Mouse (Mus musculus): ENCODE measurements around the gene Ccndbp1. TPM values are rescaled to one million over a fixed set of nuclear protein-coding genes. Genes with fewer than 3 reads are reported as not detected.
"Not testable (repeated sequence)": the region's sequence is repeated elsewhere in the genome, so short reads cannot be mapped to it uniquely, and the experiment has no call there.

Gene Ccndbp1
- total RNA-seq (2021): 10 to 100 TPM; 57.0 to 57.6 TPM
- long read RNA-seq, experiment 1, transcript Ccndbp1-201 (11 exons, 1,569 nt): major isoform, 38 of 53 reads
- long read RNA-seq, experiment 1, partial matches to known transcripts: 1 of 53 reads
- long read RNA-seq, experiment 1, other reads (novel, unspliced or antisense): 13 of 53 reads
- long read RNA-seq, experiment 2, transcript Ccndbp1-201 (11 exons, 1,569 nt): major isoform, 18 of 30 reads
- long read RNA-seq, experiment 2, partial matches to known transcripts: 5 of 30 reads
- long read RNA-seq, experiment 2, other reads (novel, unspliced or antisense): 7 of 30 reads

DNA sequence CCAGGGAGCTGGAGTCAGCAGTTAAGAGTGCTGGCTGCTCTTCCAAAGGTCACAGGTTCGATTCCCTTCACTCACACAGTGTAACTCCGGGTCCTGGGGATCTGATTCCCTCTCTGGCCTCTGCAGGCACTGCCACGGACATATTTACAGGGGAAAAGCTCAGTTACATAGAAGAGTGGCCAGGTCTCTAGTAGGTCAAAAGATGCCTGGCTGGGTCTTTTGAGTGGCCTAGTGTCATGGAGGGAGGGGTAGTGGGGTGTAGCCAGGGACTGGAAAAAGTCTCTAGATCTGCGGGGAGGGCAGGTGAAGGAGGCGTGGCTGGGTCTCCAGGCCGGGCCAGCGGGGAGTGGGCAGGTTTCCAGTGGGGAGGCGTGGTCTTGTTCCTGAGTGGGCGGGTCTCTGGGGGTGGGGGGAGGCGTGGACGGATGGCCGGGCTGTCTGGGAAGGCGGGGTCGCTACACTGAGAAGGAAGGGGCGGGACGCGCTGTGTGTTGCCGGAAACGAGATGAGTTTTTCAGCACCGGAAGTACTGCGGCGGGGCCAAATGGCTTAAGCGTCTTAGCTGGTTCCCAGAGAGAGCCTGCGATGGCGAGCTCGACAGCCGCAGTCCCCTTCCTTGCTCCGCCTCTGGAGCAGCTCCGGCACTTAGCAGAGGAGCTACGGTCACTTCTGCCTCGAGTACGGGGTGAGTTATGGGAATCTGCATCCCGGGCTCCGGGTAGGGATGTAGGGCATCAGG, at the start of gene Ccndbp1:
Gene Ccndbp1, plus strand, starts transcription at position 479 of the 739 bp plus-strand sequence.
- no peak for TF ChIP-seq CTCF (IDR thresholded peaks at IDR 0.05)
- intact Hi-C loops (cut with DNase I): loop anchor here (2.0 kb wide), 1 partner anchor 31 kb away; the partner anchor contains the start of gene Tmem62

DNA sequence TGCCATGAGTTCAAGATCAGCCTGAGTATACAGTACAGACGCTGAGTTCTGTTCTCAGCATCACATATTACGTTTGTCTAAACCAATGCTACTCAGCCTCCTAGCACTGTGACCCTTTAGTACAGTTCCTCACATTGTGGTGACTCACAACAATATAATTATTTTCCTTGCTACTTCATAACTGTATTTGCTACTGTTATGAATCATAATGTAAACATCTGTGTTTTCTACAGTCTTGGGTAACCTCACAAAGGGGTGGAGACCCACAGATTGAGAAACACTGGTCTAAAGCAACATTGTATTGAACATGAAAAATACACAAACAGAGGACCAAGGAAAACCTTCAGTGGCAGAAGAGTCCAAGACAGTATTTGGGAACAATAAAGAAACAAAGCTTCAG, 48.8 kb upstream of the Ccndbp1 start:
- no peak for DNase-seq (ENCODE audit: extremely low spot score in 1 of 2, low spot score in 2 of 2)
- TF ChIP-seq CTCF (IDR thresholded peaks at IDR 0.05): no peak
- no peak overlapping the region for H3K4me3 ChIP-seq
- H3K27ac ChIP-seq: no peak overlapping the region
- intact Hi-C loops (cut with DNase I): no loop called here

More for the DNA sequence above, at the start of gene Ccndbp1:
- Histone ChIP-seq H3K4me3 (peak within 1 kb of the TSS; percentile 88), H3K27ac (peak within 1 kb of the TSS; percentile 84)
- DNase-seq (ENCODE audit: extremely low spot score in 1 of 2, low spot score in 2 of 2): peak; percentile 74 to 83

DNA sequence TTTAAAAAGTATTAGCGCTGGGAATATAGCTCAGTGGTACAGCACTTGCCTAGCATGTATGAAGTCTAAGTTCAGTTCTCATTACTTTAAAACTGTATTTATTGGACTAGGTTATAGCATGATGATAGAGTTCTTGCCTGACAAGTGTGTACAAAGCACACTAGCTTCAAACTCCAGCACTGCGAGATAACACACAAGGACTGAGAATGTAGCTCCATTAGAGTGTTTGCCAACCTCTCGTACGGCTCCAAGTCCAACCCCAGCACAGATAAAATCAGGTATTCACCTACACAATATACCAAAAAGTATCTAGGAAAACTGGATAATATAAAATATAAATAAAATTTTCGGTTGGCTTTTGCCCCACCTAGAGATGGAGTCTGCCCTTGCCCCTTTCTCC, 48.4 kb upstream of the Ccndbp1 start:
- no peak for TF ChIP-seq CTCF (IDR thresholded peaks at IDR 0.05)
- intact Hi-C loops (cut with DNase I): no loop called here
- Histone ChIP-seq H3K27ac (no peak overlapping the region), H3K4me3 (no peak overlapping the region)
- no peak for DNase-seq (ENCODE audit: extremely low spot score in 1 of 2, low spot score in 2 of 2)

DNA sequence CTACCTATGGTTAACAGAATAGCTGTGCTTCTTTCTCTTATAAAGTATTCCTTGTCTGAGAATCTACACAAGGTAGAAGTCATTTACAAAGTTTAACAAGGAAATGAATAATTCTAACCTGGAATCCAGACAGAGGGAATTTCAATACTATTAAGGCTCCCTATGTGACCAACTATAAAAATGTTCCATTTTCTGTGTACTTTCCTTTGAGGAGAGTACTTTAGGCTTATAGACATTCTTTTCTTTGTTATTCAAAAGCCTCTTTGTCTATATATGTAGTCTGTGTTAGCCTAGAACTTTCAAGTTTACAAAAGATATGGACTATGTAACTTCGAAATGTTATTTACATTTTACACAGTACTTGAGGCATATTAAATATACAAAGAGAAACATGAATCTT, 47.9 kb upstream of the Ccndbp1 start:
- intact Hi-C loops (cut with DNase I): no loop called here
- no peak for TF ChIP-seq CTCF (IDR thresholded peaks at IDR 0.05)
- no peak overlapping the region for H3K27ac ChIP-seq
- no peak for DNase-seq (ENCODE audit: extremely low spot score in 1 of 2, low spot score in 2 of 2)
- H3K4me3 ChIP-seq: no peak overlapping the region

DNA sequence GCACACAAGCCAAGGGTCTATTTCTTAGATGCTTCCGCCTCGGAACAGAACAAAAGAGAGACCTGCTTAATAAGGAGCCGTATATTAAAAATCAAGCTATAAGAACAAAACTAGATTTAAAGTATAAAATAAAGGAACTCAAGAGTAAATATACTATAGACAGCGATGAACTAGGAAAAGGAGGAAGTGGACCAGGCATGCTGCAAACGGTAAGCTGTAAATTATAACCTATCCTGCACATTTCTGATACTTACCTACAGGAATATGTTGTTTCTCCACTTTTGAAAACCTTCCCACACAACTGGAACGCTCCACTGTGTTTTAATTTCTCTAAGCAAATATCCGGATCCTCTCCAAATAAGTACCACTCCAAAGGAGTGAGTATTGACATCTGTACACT, 45.1 kb upstream of the Ccndbp1 start:
- DNase-seq (ENCODE audit: extremely low spot score in 1 of 2, low spot score in 2 of 2): no peak
- intact Hi-C loops (cut with DNase I): no loop called here
- Histone ChIP-seq H3K4me3 (no peak overlapping the region), H3K27ac (no peak overlapping the region)
- no peak for TF ChIP-seq CTCF (IDR thresholded peaks at IDR 0.05)

DNA sequence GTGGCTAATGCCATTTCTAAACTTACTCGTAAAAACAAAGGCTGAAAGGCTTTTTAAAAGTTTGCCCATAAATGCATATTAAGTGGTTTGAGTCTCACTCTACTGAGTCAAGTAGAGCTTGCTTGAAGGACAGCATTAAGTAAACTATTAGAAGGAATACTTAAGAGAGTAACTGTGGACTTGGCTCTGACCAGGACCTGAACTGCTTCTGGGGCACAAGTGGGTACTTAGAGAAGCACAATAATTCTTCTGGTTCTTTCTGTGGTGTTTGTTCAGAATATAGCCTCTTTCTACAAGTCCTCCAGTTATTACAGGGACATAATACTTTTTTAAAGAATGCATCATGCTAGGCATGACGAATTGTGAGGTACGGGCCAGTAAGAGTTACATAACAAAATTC, 42.7 kb upstream of the Ccndbp1 start:
- no peak for DNase-seq (ENCODE audit: extremely low spot score in 1 of 2, low spot score in 2 of 2)
- intact Hi-C loops (cut with DNase I): no loop called here
- no peak for TF ChIP-seq CTCF (IDR thresholded peaks at IDR 0.05)
- no peak overlapping the region for H3K4me3 ChIP-seq
- H3K27ac ChIP-seq: no peak overlapping the region

DNA sequence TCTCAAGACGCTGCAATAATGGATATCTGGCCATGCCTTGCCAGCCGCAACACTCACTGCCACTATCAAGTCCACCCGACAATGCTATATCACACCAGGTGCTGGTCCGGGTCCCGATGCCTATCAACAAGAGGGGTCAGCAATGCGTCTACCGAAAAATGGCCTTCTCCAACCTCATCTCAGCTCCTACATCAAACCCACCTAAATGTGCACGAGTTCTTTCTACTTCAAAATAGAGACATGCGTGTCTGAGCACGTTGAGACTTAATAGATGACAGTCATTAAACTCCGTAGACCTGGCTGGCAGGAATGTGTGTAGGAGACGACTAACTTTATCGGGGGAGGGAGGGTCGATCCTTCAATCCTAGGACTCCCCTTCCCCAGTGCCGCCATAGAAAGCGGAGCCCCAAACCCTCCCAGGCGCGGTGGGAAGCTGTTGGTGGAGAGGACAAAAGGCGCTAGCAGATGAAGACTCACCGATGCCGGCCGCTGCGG, 38.1 kb upstream of the Ccndbp1 start:
- TF ChIP-seq CTCF (IDR thresholded peaks at IDR 0.05): no peak
- DNase-seq (ENCODE audit: extremely low spot score in 1 of 2, low spot score in 2 of 2): peak in 1 of 2 experiments; percentile 31
- H3K27ac ChIP-seq: peak overlapping the region; percentile 94
- H3K4me3 ChIP-seq: peak overlapping the region; percentile 82
- intact Hi-C loops (cut with DNase I): no loop called here

DNA sequence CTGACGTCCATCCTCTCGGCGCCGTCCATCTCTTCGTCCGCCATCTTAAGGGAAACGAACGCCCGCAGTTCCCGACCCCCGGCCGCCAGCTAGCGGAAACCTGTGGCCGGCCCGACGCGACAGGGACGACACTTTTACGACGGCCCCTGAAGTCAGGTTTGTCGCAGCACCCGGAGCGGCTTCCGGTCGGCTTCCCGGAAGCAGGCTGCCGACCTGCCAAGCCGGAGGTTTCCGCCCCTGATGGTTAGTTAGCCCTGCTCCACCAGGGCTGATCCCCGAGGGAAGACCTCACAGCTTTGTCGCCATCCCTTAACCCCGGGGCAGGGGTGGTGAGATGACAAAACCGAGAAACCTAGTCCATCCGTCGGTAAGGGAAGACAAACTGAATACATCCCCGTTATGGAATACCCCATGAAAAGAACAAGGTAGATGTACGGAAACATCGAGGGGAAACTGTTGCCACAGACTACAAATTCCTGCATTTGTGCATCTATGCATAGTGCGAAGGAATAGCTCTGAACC, 37.6 kb upstream of the Ccndbp1 start, which contains the start of gene Ubr1:
Gene Ubr1, minus strand, starts transcription at position 157 of the 522 bp plus-strand sequence.
- Histone ChIP-seq H3K27ac (peak within 1 kb of the TSS; percentile 94), H3K4me3 (peak within 1 kb of the TSS; percentile 82)
- TF ChIP-seq CTCF (IDR thresholded peaks at IDR 0.05): no peak; the same call in 1 of the 2 replicates
- DNase-seq (ENCODE audit: extremely low spot score in 1 of 2, low spot score in 2 of 2): peak; percentile 78 to 86
- intact Hi-C loops (cut with DNase I): no loop called here

DNA sequence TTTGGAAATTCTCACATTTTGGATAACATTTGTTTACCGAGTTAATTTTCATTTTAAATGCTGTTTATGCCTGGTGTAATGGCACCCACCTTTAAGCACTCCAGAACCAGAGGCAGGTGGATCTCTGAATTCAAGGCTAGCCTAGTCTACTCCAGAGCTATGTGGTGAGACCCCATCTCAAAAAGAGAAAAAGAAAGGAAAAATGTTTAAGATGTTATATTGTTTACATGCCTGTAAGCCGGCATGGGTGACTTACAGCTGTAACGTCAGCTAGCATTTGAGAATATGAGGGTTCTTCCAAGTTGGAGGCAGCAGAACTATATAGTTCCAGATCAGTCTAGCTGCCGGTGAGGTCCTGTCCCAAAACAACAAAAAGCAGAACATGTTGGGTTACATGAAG, 36.4 kb upstream of the Ccndbp1 start:
- intact Hi-C loops (cut with DNase I): no loop called here
- no peak for DNase-seq (ENCODE audit: extremely low spot score in 1 of 2, low spot score in 2 of 2)
- no peak for TF ChIP-seq CTCF (IDR thresholded peaks at IDR 0.05)
- Histone ChIP-seq H3K27ac (no peak overlapping the region), H3K4me3 (no peak overlapping the region)

DNA sequence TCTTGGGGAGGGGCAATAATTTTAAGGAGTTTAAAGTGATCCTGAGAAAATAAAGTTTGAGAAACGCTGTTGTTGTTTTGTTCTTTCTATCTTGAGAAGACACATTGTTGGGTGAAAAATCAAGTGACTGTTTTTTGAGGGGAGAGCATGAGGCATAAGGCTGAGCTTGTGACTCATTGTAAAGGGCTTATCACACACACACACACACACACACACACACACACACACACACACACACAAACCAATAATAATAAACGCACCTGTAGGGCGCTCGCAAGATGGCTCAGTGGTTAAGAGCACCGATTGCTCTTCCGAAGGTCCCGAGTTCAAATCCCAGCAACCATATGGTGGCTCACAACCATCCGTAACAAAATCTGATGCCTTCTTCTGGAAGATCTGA, 35.9 kb upstream of the Ccndbp1 start:
- H3K27ac ChIP-seq; DNase-seq (ENCODE audit: extremely low spot score in 1 of 2, low spot score in 2 of 2); H3K4me3 ChIP-seq; intact Hi-C loops (cut with DNase I): not testable (repeated sequence)

DNA sequence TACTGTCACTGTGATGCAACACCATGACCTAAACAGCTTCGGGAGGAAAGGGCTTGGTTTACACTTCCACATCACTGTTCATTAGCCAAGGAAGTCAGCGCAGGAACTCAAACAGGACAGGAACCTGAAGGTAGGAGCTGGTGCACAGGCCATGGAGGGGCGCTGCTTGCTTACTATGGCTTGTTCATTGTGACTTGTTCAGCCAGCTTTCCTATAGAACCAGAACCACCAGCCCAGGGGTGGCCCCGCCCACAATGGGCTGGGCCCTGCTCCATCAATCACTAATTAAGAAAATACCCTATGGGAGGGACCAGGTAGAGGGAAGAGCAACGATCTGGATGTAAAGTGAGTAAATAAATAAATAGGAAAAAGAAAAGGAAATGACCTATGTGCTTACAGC, 35.2 kb upstream of the Ccndbp1 start:
- intact Hi-C loops (cut with DNase I): no loop called here
- Histone ChIP-seq H3K27ac (no peak overlapping the region), H3K4me3 (no peak overlapping the region)
- no peak for TF ChIP-seq CTCF (IDR thresholded peaks at IDR 0.05)
- DNase-seq (ENCODE audit: extremely low spot score in 1 of 2, low spot score in 2 of 2): no peak

DNA sequence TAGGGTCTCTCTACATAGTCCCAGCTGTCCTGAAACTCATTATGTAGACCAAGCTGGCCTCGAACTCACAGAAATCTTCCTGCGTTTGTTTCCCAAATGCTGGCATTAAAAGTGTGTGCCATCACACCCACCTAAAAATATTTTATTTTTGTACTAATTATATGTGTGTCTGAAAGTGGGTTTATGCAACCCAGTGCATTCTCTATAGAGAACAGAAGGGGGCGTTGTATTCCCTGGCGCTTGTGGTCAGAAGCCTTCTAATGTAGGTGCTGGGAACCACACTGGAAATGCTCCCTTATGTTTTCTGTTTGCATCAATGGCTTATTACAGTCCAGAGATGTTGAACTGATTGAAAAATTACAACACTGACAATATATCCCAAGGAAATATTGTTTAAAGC, 31.9 kb upstream of the Ccndbp1 start:
- intact Hi-C loops (cut with DNase I): loop anchor here (2.0 kb wide), 1 partner anchor 32 kb away; the partner anchor contains the start of gene Ccndbp1
- no peak for DNase-seq (ENCODE audit: extremely low spot score in 1 of 2, low spot score in 2 of 2)
- peak; percentile 37 for TF ChIP-seq CTCF (IDR thresholded peaks at IDR 0.05)
- peak overlapping the region; percentile 92; the same call in 1 of the 2 replicates for H3K27ac ChIP-seq
- peak overlapping the region; percentile 82 for H3K4me3 ChIP-seq
